Mouse (Mus musculus) activated CD4-positive, CD25-positive, alpha-beta regulatory T cell, adult 9 weeks (primary cell): Measurements from ENCODE around the gene Ttc26. TPM values are rescaled to one million over a fixed set of nuclear protein-coding genes. Genes with fewer than 3 reads are reported as not detected.

Experiments used
- polyA plus RNA-seq: library from polyadenylated mRNA; unstranded; fragments of 100-300 nt; shearing (Covaris generic); gene quantifications from one replicate; pipeline ENCODE4 v1.2.1, GENCODE M21; 2017

The Ttc26 gene
- 0.26 TPM for polyA plus RNA-seq

GRCm38 (mm10) chr6:38381129-38381771, at the start of gene Ttc26:
Ttc26 (plus strand) TSS chr6:38381469.

GRCm38 (mm10) chr6:38353811-38354722, 27.2 kb upstream of the Ttc26 start, which contains the start of gene Zc3hav1:
Zc3hav1 (minus strand) TSS chr6:38354603.

GRCm38 (mm10) chr6:38433261-38434033, 52.2 kb downstream of the Ttc26 start, which contains the start of gene Ubn2:
Ubn2 (plus strand) TSS chr6:38433950.

Other genes starting within 250 kb of the Ttc26 start
- gene D630045J12Rik, start 127.5 kb upstream of the Ttc26 start, polyA plus RNA-seq: not detected
- gene Zc3hav1l, start 82.2 kb upstream of the Ttc26 start, polyA plus RNA-seq: 0.57 TPM
- 129 TPM for gene Zc3hav1, start 26.9 kb upstream of the Ttc26 start, polyA plus RNA-seq
- gene Ubn2, start 52.5 kb downstream of the Ttc26 start, polyA plus RNA-seq: 11.9 TPM
- 48.4 TPM for gene Fmc1, start 152.0 kb downstream of the Ttc26 start, polyA plus RNA-seq
- gene Luc7l2, start 169.9 kb downstream of the Ttc26 start, polyA plus RNA-seq: 31.1 TPM